Mouse (Mus musculus): ENCODE results near the gene Ndufb2.

The Ndufb2 gene

DNA sequence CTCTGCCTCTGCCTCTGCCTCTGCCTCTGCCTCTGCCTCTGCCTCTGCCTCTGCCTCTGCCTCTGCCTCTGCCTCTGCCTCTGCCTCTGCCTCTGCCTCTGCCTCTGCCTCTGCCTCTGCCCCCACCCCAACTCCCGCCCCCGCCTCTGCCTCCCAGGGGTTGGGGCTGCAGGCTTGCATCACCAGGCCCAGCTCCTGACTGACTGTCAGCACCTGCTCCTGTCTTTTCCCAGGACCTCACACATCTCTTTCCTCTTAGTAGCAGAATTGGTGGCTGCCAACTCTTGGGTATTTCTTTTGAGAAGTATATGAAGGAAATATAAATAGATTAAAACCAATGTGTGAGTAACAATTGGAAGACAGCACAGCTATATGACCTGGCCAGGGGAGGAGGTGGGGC is 11.8 kb upstream of the Ndufb2 start:
- DNase-seq (ENCODE audit: low read depth) = no peak

DNA sequence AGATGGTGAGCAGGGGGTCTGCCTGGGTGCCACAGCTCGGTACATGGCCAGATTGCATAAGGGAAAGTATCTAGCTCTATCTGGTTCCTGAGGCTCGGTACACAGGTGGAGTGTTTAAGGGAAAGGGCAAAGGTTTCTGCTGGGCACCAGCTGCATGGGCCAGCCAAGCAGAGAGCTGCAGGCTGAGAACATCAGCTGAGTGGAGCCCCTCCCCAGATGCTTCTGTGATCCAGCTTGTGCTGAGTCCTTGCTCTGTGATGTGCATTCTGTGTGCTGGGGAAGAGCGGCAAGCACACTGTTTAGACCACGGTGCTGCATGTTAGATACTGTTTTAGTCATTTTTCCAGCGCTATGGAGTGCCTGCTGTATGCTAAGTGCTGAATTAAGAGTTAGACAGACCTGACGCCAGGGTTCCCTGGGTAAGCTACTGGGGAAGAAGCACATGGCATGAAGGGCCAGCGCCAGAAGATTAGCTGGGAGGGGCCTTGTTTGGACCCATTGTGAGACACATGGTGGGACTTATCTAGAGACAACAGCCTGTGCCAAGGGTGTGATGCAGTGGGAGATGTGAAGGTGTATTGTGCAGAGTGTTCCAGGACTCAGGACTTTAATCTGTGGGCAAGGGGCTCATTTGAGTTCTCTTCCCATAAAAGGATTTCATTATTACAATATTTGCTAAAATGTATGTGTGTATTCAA is 11.1 kb upstream of the Ndufb2 start:
- DNase-seq (ENCODE audit: low read depth) = peak; percentile 78

GRCm38 (mm10) chr6:39585517-39585916 is 6.9 kb upstream of the Ndufb2 start, which contains the start of gene Gm42420:
TSS of gene Gm42420 (plus strand) at chr6:39585753.
- no peak for DNase-seq (ENCODE audit: low read depth)

- no peak for DNase-seq (ENCODE audit: low read depth)
These were observed 893 bp upstream of the Ndufb2 start for GRCm38 (mm10) chr6:39591481-39591880.

- DNase-seq (ENCODE audit: low read depth) = no peak
These were observed 8.5 kb downstream of the Ndufb2 start for GRCm38 (mm10) chr6:39600851-39601250.

DNA sequence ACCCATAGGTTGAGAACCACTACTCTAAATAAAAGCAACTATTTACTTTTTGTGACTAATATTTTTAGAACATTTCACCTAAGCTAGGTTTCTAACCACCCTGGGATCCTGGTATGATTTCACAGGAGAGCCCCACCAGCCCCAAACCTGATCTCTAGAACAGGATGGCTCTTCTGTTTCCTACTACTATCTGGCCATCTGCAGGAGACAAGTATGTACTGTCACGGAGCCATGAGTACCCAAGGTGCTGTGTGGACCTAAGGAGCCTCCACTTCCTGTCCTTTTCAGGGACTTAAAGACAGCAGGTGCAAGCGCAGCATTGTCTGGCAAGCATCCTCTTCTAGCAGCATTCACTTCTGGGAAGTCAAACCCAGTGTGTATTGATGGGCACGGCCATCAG is 9.5 kb downstream of the Ndufb2 start:
- no peak for DNase-seq (ENCODE audit: low read depth)

DNA sequence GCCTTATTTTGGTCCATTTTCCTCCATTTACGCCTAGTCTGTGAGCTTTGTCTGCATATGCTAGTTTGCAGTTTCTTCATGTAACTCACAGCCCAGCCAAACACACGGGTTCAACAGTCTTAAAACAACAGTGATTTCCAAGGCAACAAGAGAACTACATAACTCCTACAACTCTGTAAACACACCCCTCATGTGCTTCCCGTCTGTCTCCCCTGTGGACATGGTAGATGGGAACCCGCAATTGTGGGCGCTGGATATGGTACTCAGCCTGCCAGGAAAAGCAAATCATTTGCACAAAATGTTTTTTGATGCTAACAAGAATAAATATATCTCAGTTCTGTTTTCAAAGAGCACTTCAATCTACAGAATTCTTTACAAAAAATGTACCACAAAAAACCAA is 12.2 kb downstream of the Ndufb2 start:
- DNase-seq (ENCODE audit: low read depth) = no peak

DNA sequence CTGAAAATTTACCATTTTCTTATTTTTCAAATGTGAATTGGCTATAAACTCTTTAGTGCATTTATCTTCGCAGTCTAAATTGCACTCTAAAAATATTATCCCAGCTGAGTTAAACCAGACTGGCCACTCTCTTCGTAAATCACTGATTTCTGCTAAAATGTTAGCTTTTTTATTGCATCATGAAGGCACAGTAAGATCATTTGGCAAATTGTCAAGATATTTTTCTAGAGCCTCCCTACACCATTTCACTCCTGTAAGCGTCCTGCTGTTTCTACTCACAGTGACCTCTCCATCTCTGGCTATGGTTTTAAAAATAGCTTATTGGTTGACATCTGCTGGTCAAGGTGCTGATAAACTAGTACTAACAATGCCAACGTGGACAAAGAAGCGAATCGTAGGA is 13.7 kb downstream of the Ndufb2 start:
- DNase-seq (ENCODE audit: low read depth) = no peak

DNA sequence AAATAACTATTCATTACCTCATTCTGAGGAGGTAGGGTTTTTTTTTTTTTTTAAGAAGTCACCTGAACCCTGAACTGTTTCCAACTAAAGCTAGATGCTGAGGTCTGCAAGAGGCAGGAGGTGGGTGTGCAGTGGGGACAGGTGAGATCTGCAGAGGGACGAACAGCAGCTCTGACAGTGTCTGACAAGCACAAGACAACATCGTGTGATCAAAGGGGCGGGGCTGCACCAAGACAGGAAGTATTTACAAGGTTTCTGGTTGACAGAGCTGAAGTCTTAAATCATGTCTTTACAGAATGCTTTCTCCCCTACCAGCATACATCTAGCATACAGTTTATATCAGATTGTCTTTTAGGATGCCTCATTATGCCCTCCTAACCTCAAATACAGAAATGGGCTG is 14.5 kb downstream of the Ndufb2 start:
- DNase-seq (ENCODE audit: low read depth) = no peak

DNA sequence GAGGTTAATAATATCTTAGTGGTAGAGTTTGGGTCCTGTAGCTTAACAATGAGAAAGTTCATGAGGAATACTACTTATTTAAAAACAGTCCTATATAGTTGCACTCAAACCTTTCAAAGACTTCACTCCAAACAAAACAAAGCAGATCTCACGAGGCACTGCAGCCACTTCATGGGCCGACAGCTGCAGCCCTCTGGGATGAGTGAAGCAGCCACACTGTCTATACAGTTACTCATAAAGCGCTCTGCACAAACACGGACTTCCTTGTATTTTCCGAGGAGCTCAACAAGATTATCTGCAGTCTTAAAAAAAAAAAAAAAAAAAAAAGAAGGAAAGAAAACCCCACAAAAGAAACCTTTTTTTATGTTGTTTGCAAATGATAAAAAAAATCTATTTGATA is 15.0 kb downstream of the Ndufb2 start:
- no peak for DNase-seq (ENCODE audit: low read depth)

DNA sequence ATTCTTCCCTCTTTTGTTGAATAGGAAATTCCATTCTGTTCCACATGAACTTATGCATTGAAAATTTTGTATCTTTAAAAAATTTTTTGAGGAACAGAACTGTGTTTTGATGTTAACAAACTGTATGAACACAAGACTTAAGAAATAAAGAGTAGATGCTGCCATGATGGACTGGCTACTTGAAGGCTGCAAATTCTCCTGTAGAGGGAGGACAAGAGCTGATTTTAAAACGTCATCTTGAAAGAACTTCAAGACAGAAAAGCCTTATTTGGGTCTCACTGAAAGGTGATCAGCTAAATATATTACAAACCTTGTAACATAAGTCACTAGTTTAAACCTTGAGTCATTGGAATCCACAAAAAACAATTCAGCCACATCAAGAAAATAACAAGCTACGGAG is 17.8 kb downstream of the Ndufb2 start:
- no peak for DNase-seq (ENCODE audit: low read depth)

- DNase-seq (ENCODE audit: low read depth) = no peak
These were observed 18.9 kb downstream of the Ndufb2 start for GRCm38 (mm10) chr6:39611296-39611695.

Data from c-Kit-positive CD71-positive TER-119-negative erythroid progenitor cells, embryonic 14.5 days (primary cell).